Mouse (Mus musculus): ENCODE data around the gene Cryz.
"Not testable (repeated sequence)": the region's sequence is repeated elsewhere in the genome, so short reads cannot be mapped to it uniquely, and the experiment has no call there.

The Cryz gene

GRCm38 (mm10) chr3:154607896-154608295 is 11.4 kb downstream of the Cryz start:
- no peak for DNase-seq (ENCODE audit: low spot score in 2 of 2)

- DNase-seq (ENCODE audit: low spot score in 2 of 2), result no peak
Measured at GRCm38 (mm10) chr3:154611888-154612287, 15.4 kb downstream of the Cryz start.

- no peak for DNase-seq (ENCODE audit: low spot score in 2 of 2)
Measured at GRCm38 (mm10) chr3:154614771-154615170, 18.3 kb downstream of the Cryz start.

- no peak for DNase-seq (ENCODE audit: low spot score in 2 of 2)
Measured at GRCm38 (mm10) chr3:154615304-154615703, 18.8 kb downstream of the Cryz start.

GRCm38 (mm10) chr3:154616106-154616505 is 19.6 kb downstream of the Cryz start:
- DNase-seq (ENCODE audit: low spot score in 2 of 2), result no peak

- no peak for DNase-seq (ENCODE audit: low spot score in 2 of 2)
Measured at GRCm38 (mm10) chr3:154628284-154628683, 31.8 kb downstream of the Cryz start.

GRCm38 (mm10) chr3:154631281-154631680 is 34.8 kb downstream of the Cryz start:
- DNase-seq (ENCODE audit: low spot score in 2 of 2), result not testable (repeated sequence)

- DNase-seq (ENCODE audit: low spot score in 2 of 2), result no peak
Measured at GRCm38 (mm10) chr3:154633091-154633490, 36.6 kb downstream of the Cryz start.

- no peak for DNase-seq (ENCODE audit: low spot score in 2 of 2)
Measured at GRCm38 (mm10) chr3:154646638-154647442, 50.3 kb downstream of the Cryz start.

GRCm38 (mm10) chr3:154647443-154647780 is 50.9 kb downstream of the Cryz start:
- no peak for DNase-seq (ENCODE audit: low spot score in 2 of 2)

- no peak for DNase-seq (ENCODE audit: low spot score in 2 of 2)
Measured at GRCm38 (mm10) chr3:154649411-154650285, 53.1 kb downstream of the Cryz start.

GRCm38 (mm10) chr3:154651192-154651821 is 54.8 kb downstream of the Cryz start:
- DNase-seq (ENCODE audit: low spot score in 2 of 2), result peak; percentile 58 to 70

- peak in 1 of 2 experiments; percentile 53 for DNase-seq (ENCODE audit: low spot score in 2 of 2)
Measured at GRCm38 (mm10) chr3:154652581-154653420, 56.3 kb downstream of the Cryz start.

GRCm38 (mm10) chr3:154653454-154653853 is 56.9 kb downstream of the Cryz start:
- no peak for DNase-seq (ENCODE audit: low spot score in 2 of 2)

- no peak for DNase-seq (ENCODE audit: low spot score in 2 of 2)
Measured at GRCm38 (mm10) chr3:154654284-154654683, 57.8 kb downstream of the Cryz start.

GRCm38 (mm10) chr3:154654901-154655300 is 58.4 kb downstream of the Cryz start:
- DNase-seq (ENCODE audit: low spot score in 2 of 2), result no peak

GRCm38 (mm10) chr3:154655711-154656110 is 59.2 kb downstream of the Cryz start:
- no peak for DNase-seq (ENCODE audit: low spot score in 2 of 2)

GRCm38 (mm10) chr3:154663545-154663944 is 67.0 kb downstream of the Cryz start, which contains the start of gene Erich3:
Erich3 (plus strand) TSS chr3:154663859.
- DNase-seq (ENCODE audit: low spot score in 2 of 2), result no peak

GRCm38 (mm10) chr3:154663976-154664581 is 67.6 kb downstream of the Cryz start:
- peak; percentile 68 to 76 for DNase-seq (ENCODE audit: low spot score in 2 of 2)

GRCm38 (mm10) chr3:154664636-154665035 is 68.1 kb downstream of the Cryz start:
- DNase-seq (ENCODE audit: low spot score in 2 of 2), result no peak

GRCm38 (mm10) chr3:154668485-154668884 is 72.0 kb downstream of the Cryz start:
- DNase-seq (ENCODE audit: low spot score in 2 of 2), result no peak

Measured in right cerebral cortex, postnatal 36 days (tissue).